Mouse (Mus musculus): ENCODE results near the gene Nmd3. TPM values are rescaled to one million over a fixed set of nuclear protein-coding genes. Genes with fewer than 3 reads are reported as not detected.

Nmd3 gene
- polyA plus RNA-seq, 1 experiment from 2014 or later, result 173 TPM

- no peak overlapping the region for H3K27ac ChIP-seq (ENCODE audit: low read depth, low read length)
- DNase-seq (ENCODE audit: low spot score), result no peak
- no peaks in the 10 kb centered on the region for H3K4me1 ChIP-seq (replicated peaks; ENCODE audit: control insufficient read depth, insufficient read depth, low read length)
- no peak overlapping the region for H3K4me2 ChIP-seq
- H3K36me3 ChIP-seq (ENCODE audit: control insufficient read depth, insufficient read depth, low read length), result no peaks in the 10 kb centered on the region
- no peak for ATAC-seq (replicated peaks; ENCODE audit: low FRiP score)
- H3K9ac ChIP-seq (ENCODE audit: low read depth, low read length), result no peak overlapping the region
- H3K4me3 ChIP-seq (ENCODE audit: low read depth, low read length), result no peak overlapping the region
- H3K9me3 ChIP-seq (ENCODE audit: control insufficient read depth, low read length), result no peaks in the 10 kb centered on the region
- 73% methylated on average over 12 of the region's 12 CpGs for WGBS
- H3K27me3 ChIP-seq (replicated peaks; ENCODE audit: control insufficient read depth, insufficient read depth, low read length), result no peaks in the 10 kb centered on the region
Observed at GRCm38 (mm10) chr3:69709043-69709929, 12.5 kb upstream of the Nmd3 start.

DNA sequence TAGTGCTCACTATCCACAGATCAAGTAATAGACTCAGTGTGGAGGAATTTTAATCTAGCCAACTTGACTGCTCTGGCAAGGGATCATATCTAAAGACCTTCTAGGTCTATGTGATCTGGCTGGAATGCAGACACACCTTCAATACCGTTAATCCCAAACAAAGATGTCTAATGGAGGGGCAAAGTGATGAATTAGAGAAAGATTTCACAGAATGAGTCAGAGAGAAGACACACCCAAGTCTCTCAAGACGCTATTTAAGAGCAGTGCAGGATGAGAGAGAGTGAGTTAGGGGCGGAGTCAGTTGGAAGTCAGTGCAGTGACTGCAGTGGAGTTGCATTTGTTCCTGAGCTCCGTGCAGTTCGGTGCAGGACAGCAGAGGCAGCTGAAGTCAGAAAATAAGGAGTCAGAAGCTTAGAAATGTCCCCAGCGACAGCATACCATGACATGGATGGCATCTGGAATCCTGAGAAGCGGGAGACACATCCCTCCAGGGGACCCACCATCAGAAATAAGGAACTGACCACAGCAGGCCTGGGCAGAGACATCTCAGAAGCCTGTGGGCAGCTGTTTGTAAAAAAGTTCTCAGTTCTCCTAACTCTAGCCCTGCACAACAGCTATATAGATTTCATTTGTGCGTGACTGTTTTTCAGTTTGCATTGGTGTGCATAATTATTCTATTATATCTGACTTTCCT lies 9.7 kb upstream of the Nmd3 start:
- Histone ChIP-seq H3K9me3 (ENCODE audit: control insufficient read depth, low read length) (no peaks in the 10 kb centered on the region), H3K9ac (ENCODE audit: low read depth, low read length) (no peak overlapping the region), H3K27ac (ENCODE audit: low read depth, low read length) (no peak overlapping the region), H3K36me3 (ENCODE audit: control insufficient read depth, insufficient read depth, low read length) (no peaks in the 10 kb centered on the region), H3K4me2 (no peak overlapping the region), H3K4me1 (replicated peaks; ENCODE audit: control insufficient read depth, insufficient read depth, low read length) (no peaks in the 10 kb centered on the region), H3K4me3 (ENCODE audit: low read depth, low read length) (no peak overlapping the region), H3K27me3 (replicated peaks; ENCODE audit: control insufficient read depth, insufficient read depth, low read length) (no peaks in the 10 kb centered on the region)
- DNase-seq (ENCODE audit: low spot score), result no peak
- ATAC-seq (replicated peaks; ENCODE audit: low FRiP score), result no peak
- 48% methylated on average over 8 of the region's 8 CpGs for WGBS

GRCm38 (mm10) chr3:69717476-69717875 lies 4.3 kb upstream of the Nmd3 start:
- no peak overlapping the region for H3K4me3 ChIP-seq (ENCODE audit: low read depth, low read length)
- H3K36me3 ChIP-seq (ENCODE audit: control insufficient read depth, insufficient read depth, low read length), result no peaks in the 10 kb centered on the region
- no peaks in the 10 kb centered on the region for H3K9me3 ChIP-seq (ENCODE audit: control insufficient read depth, low read length)
- no peaks in the 10 kb centered on the region for H3K27me3 ChIP-seq (replicated peaks; ENCODE audit: control insufficient read depth, insufficient read depth, low read length)
- ATAC-seq (replicated peaks; ENCODE audit: low FRiP score) (no peak), DNase-seq (ENCODE audit: low spot score) (no peak)
- no peaks in the 10 kb centered on the region for H3K4me1 ChIP-seq (replicated peaks; ENCODE audit: control insufficient read depth, insufficient read depth, low read length)
- no peak overlapping the region for H3K9ac ChIP-seq (ENCODE audit: low read depth, low read length)
- no peak overlapping the region for H3K27ac ChIP-seq (ENCODE audit: low read depth, low read length)
- H3K4me2 ChIP-seq, result no peak overlapping the region
- WGBS, result 86% methylated on average over 6 of the region's 6 CpGs

DNA sequence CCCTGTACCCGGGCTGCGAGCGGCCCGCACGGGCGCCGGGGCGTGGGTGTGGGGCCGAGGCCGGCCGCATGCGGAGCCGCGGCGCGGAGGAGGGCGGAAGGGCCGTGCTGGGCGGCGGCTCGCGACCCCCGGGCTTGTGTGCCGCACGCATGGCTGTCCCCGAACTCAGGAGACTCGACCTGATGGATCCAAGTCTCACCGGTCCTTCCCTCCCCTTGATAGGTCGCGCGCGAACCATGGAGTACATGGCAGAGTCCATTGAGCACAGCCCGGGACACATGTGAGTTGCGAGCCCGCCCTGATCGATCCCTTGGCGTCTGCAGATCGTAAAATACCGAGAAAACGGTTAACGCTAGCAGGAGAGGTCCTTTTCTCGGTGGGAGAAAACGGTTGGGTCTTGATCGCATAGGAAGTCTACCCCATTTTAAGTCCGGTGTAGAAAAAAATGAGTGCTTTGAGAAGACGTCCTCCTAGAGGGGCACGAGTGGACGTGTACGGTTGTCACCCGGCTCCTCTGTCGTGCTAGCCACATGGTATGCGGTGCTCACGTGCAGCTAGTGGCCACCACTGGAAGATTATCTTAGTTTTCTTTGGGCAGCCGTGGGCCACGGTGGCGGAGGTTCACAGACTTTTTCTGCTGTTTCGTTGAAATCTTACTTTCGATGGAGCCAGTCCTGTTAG lies 542 bp downstream of the Nmd3 start:
- DNase-seq (ENCODE audit: low spot score) (peak; percentile 60), ATAC-seq (replicated peaks; ENCODE audit: low FRiP score) (peak; percentile 71)
- H3K27ac ChIP-seq (ENCODE audit: low read depth, low read length), result peak overlapping the region; percentile 88
- H3K9me3 ChIP-seq (ENCODE audit: control insufficient read depth, low read length), result no peaks in the 10 kb centered on the region
- peak overlapping the region; percentile 97 for H3K9ac ChIP-seq (ENCODE audit: low read depth, low read length)
- H3K36me3 ChIP-seq (ENCODE audit: control insufficient read depth, insufficient read depth, low read length), result no peaks in the 10 kb centered on the region
- under 1% methylated on average over 57 of the region's 58 CpGs for WGBS
- H3K4me3 ChIP-seq (ENCODE audit: low read depth, low read length), result peak overlapping the region; percentile 92
- no peaks in the 10 kb centered on the region for H3K27me3 ChIP-seq (replicated peaks; ENCODE audit: control insufficient read depth, insufficient read depth, low read length)
- peak overlapping the region; percentile 73 for H3K4me2 ChIP-seq
- H3K4me1 ChIP-seq (replicated peaks; ENCODE audit: control insufficient read depth, insufficient read depth, low read length), result peaks cover 3% of the 10 kb centered on the region; the same call in 1 of the 2 replicates

DNA sequence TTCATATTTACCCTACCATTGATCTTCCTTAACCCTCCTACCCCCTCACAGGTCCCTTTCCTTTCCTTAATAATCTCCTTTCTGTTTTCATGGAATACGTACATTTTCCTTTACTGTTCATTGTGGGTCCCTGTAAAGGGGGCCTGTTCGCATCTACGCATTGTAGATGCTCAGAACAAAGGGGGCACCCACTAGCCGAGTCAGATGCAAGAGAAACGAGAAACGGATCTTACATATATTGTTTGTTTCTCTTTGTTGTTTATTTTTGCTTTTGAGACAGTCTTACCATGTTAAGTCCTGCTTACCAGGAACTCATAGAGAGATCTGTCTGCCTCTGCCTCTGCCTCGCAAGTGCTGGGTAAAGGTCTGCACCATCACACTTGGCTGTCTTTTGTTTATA lies 1.4 kb downstream of the Nmd3 start:
- peak overlapping the region; percentile 73 for H3K4me2 ChIP-seq
- no peaks in the 10 kb centered on the region for H3K27me3 ChIP-seq (replicated peaks; ENCODE audit: control insufficient read depth, insufficient read depth, low read length)
- DNase-seq (ENCODE audit: low spot score) (no peak), ATAC-seq (replicated peaks; ENCODE audit: low FRiP score) (no peak)
- no peaks in the 10 kb centered on the region for H3K36me3 ChIP-seq (ENCODE audit: control insufficient read depth, insufficient read depth, low read length)
- peak overlapping the region; percentile 97 for H3K9ac ChIP-seq (ENCODE audit: low read depth, low read length)
- H3K27ac ChIP-seq (ENCODE audit: low read depth, low read length), result no peak overlapping the region
- peaks cover 3% of the 10 kb centered on the region; the same call in 1 of the 2 replicates for H3K4me1 ChIP-seq (replicated peaks; ENCODE audit: control insufficient read depth, insufficient read depth, low read length)
- 35% methylated on average over 7 of the region's 7 CpGs for WGBS
- H3K9me3 ChIP-seq (ENCODE audit: control insufficient read depth, low read length), result no peaks in the 10 kb centered on the region
- peak overlapping the region; percentile 92 for H3K4me3 ChIP-seq (ENCODE audit: low read depth, low read length)

DNA sequence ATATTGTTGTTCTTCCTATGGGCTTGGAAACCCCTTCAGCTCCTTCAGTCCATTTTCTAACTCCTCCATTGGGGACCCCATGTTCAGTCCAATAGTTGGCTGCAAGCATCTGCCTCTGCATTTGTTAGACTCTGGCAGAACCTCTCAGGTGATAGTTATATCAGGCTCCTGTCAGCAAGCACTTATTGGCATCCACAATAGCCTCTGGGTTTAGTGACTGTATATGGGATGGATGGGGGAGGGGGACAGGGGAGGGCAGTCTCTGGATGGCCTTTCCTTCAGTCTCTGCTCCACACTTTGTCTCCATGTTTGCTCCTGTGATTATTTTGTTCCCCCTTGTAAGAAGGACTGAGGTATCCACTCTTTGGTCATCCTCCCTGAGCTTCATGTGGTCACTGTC lies 9.1 kb downstream of the Nmd3 start:
- Histone ChIP-seq H3K9ac (ENCODE audit: low read depth, low read length) (no peak overlapping the region), H3K36me3 (ENCODE audit: control insufficient read depth, insufficient read depth, low read length) (peaks cover 25% of the 10 kb centered on the region; the same call in 1 of the 2 replicates), H3K27me3 (replicated peaks; ENCODE audit: control insufficient read depth, insufficient read depth, low read length) (no peaks in the 10 kb centered on the region), H3K4me2 (no peak overlapping the region), H3K27ac (ENCODE audit: low read depth, low read length) (no peak overlapping the region), H3K4me1 (replicated peaks; ENCODE audit: control insufficient read depth, insufficient read depth, low read length) (no peaks in the 10 kb centered on the region), H3K9me3 (ENCODE audit: control insufficient read depth, low read length) (no peaks in the 10 kb centered on the region), H3K4me3 (ENCODE audit: low read depth, low read length) (no peak overlapping the region)
- no peak for DNase-seq (ENCODE audit: low spot score)
- ATAC-seq (replicated peaks; ENCODE audit: low FRiP score), result no peak

GRCm38 (mm10) chr3:69733939-69734338 lies 12.2 kb downstream of the Nmd3 start:
- Histone ChIP-seq H3K4me3 (ENCODE audit: low read depth, low read length) (no peak overlapping the region), H3K27ac (ENCODE audit: low read depth, low read length) (no peak overlapping the region), H3K4me2 (no peak overlapping the region), H3K27me3 (replicated peaks; ENCODE audit: control insufficient read depth, insufficient read depth, low read length) (no peaks in the 10 kb centered on the region), H3K36me3 (ENCODE audit: control insufficient read depth, insufficient read depth, low read length) (peaks cover 27% of the 10 kb centered on the region; the same call in 1 of the 2 replicates), H3K9ac (ENCODE audit: low read depth, low read length) (no peak overlapping the region), H3K9me3 (ENCODE audit: control insufficient read depth, low read length) (no peaks in the 10 kb centered on the region), H3K4me1 (replicated peaks; ENCODE audit: control insufficient read depth, insufficient read depth, low read length) (no peaks in the 10 kb centered on the region)
- WGBS, result 85% methylated on average over 2 of the region's 2 CpGs
- DNase-seq (ENCODE audit: low spot score) (no peak), ATAC-seq (replicated peaks; ENCODE audit: low FRiP score) (no peak)

DNA sequence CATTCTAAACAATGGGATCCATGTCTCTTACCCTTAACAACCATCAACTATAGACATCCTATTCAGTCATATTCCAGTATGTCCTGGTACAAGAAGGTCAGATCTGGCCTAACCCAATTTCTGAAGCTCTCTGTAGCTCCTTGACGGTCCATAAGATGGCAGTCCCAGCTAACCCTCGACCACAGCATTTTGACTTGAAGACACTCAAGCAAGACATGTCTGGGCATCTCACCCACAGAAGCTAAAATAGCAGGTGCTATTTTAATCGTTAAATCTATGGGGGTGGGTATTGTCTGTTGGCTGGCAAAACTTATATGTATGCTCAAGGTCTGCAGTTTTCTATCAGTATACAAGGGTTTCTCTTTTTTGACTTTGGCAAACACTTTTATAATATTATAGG lies 33.4 kb downstream of the Nmd3 start:
- H3K36me3 ChIP-seq (ENCODE audit: control insufficient read depth, insufficient read depth, low read length), result peaks cover 5% of the 10 kb centered on the region
- no peak for ATAC-seq (replicated peaks; ENCODE audit: low FRiP score)
- 77% methylated on average over 3 of the region's 3 CpGs for WGBS
- DNase-seq (ENCODE audit: low spot score), result no peak
- H3K27ac ChIP-seq (ENCODE audit: low read depth, low read length), result no peak overlapping the region
- no peak overlapping the region for H3K9ac ChIP-seq (ENCODE audit: low read depth, low read length)
- no peak overlapping the region for H3K4me2 ChIP-seq
- H3K4me3 ChIP-seq (ENCODE audit: low read depth, low read length), result no peak overlapping the region
- H3K4me1 ChIP-seq (replicated peaks; ENCODE audit: control insufficient read depth, insufficient read depth, low read length), result no peaks in the 10 kb centered on the region
- H3K9me3 ChIP-seq (ENCODE audit: control insufficient read depth, low read length), result no peaks in the 10 kb centered on the region
- H3K27me3 ChIP-seq (replicated peaks; ENCODE audit: control insufficient read depth, insufficient read depth, low read length), result no peaks in the 10 kb centered on the region

All from liver, embryonic 11.5 days (tissue).